Mouse (Mus musculus): Measurements from ENCODE around the gene Catsperg2. TPM values are rescaled to one million over a fixed set of nuclear protein-coding genes. Genes with fewer than 3 reads are reported as not detected.

Gene Catsperg2
- polyA plus RNA-seq, 1 experiment, result not detected

DNA sequence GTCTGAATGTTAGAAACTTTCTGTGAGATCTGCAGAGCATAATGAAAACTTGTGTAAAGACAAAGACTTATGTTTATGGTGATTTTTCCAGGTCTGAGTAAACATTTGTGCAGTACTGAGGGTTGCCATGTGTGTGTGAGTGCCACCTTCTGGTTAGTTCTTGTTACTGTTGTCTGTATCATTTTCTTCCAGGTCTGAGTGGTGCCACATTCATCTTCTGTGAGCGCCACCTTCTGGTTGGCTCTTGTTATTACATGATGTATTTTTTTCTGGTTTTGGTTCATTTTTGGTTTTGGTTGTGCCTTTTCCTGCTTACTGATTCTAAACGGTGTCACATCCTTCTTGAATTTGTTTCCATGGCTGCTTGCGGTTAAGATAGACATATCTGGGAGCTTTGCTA, 45.0 kb downstream of the Catsperg2 start:
- Histone ChIP-seq H3K27me3 (ENCODE audit: control insufficient read depth, insufficient read depth, low read length, poor library complexity, severe bottlenecking) (no peaks in the 10 kb centered on the region), H3K36me3 (ENCODE audit: control insufficient read depth, insufficient read depth, low read length, poor library complexity, severe bottlenecking) (no peaks in the 10 kb centered on the region), H3K9me3 (replicated peaks; ENCODE audit: control insufficient read depth, insufficient read depth, low read length, poor library complexity, severe bottlenecking) (peaks cover 21% of the 10 kb centered on the region), H3K4me3 (ENCODE audit: low read depth, low read length) (no peak overlapping the region), H3K27ac (ENCODE audit: insufficient read depth, low read length) (no peak overlapping the region), H3K4me1 (ENCODE audit: control insufficient read depth, insufficient read depth, low read length) (no peaks in the 10 kb centered on the region), H3K9ac (ENCODE audit: low read depth, poor library complexity, severe bottlenecking) (no peak overlapping the region)
- TF ChIP-seq CTCF (IDR thresholded peaks at IDR 0.05; ENCODE audit: low read depth, low read length) (no peak), POLR2A (IDR thresholded peaks at IDR 0.05; ENCODE audit: insufficient read depth, low read length) (no peak)

Other genes with a start within 250 kb of the Catsperg2 start
- gene Sipa1l3, start 208.4 kb downstream of the Catsperg2 start, polyA plus RNA-seq (2011; ENCODE audit: insufficient read depth, insufficient read length, low read depth, missing spikeins), result 29.4 and 31.0 TPM in 2 replicates
- 7.6 and 7.9 TPM in 2 replicates for gene Zfp84, start 41.5 kb upstream of the Catsperg2 start, polyA plus RNA-seq (2011; ENCODE audit: insufficient read depth, insufficient read length, low read depth, missing spikeins)
- 2.3 and 2.4 TPM in 2 replicates for gene Zfp30, start 57.0 kb upstream of the Catsperg2 start, polyA plus RNA-seq (2011; ENCODE audit: insufficient read depth, insufficient read length, low read depth, missing spikeins)
- gene Zfp790, start 89.1 kb upstream of the Catsperg2 start, polyA plus RNA-seq (2011; ENCODE audit: insufficient read depth, insufficient read length, low read depth, missing spikeins), result 6.2 and 7.4 TPM in 2 replicates
- gene Zfp940, start 126.6 kb upstream of the Catsperg2 start, polyA plus RNA-seq (2011; ENCODE audit: insufficient read depth, insufficient read length, low read depth, missing spikeins), result 10.2 and 13.9 TPM in 2 replicates
- gene Zfp420, start 132.9 kb upstream of the Catsperg2 start, polyA plus RNA-seq (2011; ENCODE audit: insufficient read depth, insufficient read length, low read depth, missing spikeins), result 11.4 and 13.4 TPM in 2 replicates
- 3.7 and 5.0 TPM in 2 replicates for gene Zfp27, start 179.5 kb upstream of the Catsperg2 start, polyA plus RNA-seq (2011; ENCODE audit: insufficient read depth, insufficient read length, low read depth, missing spikeins)
- 10.4 and 10.8 TPM in 2 replicates for gene Zfp383, start 181.2 kb upstream of the Catsperg2 start, polyA plus RNA-seq (2011; ENCODE audit: insufficient read depth, insufficient read length, low read depth, missing spikeins)
- 19.6 and 19.7 TPM in 2 replicates for gene Zfp74, start 227.1 kb upstream of the Catsperg2 start, polyA plus RNA-seq (2011; ENCODE audit: insufficient read depth, insufficient read length, low read depth, missing spikeins)

All from ES-Bruce4 (cell line).